Mouse (Mus musculus) CD4-positive, CD25-positive, alpha-beta regulatory T cell, adult 4 months (primary cell): ENCODE data around the gene Piezo1. TPM values are rescaled to one million over a fixed set of nuclear protein-coding genes. Genes with fewer than 3 reads are reported as not detected.

Experiments
- ATAC-seq: one replicate; pipeline ENCODE4 v1.8.0; 2017
- polyA plus RNA-seq, 2 experiments: library from polyadenylated mRNA; unstranded; fragments of 100-300 nt; shearing (Covaris generic); gene quantifications; one replicate each; pipeline ENCODE4 v1.2.1; 2017

Gene Piezo1
- polyA plus RNA-seq, 2 experiments from 2014 or later, result 15.3 to 22.7 TPM

DNA sequence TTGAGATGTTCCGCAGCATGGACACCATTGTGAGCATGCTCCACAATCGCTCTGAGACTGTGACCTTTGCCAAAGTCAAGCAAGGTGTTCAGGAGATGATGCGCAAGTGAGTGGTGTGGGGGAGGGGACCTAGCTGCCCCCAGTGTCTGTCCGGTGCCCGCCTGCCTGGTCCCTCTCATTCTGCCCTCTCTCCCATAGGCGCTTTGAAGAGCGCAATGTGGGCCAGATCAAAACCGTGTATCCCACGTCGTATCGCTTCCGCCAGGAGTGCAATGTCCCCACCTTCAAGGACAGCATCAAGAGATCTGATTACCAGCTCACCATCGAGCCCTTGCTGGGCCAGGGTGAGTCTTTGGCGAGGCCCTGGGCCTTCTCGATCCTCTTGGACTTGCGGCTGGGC is 18.9 kb upstream of the Piezo1 start:
- ATAC-seq, result no peak

DNA sequence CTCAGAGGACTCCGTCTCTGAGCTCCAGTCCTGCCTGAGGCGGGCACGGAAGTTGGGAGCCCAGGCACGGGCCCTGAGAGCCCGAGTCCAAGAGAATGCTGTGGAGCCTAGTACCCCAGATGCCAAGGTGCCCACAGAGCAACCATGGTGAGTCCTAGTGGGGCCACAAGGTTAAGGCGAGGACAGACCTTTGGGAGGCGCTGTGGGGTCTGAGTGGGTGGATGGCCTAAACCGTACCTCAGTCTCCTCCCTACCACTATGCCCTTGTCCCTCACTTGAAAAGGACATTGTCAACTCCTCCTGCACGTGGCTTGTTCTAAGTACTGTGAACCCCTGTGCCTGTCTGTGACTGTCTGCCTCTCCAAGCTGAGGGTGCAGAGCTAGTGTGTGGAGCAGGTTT is 18.2 kb upstream of the Piezo1 start:
- no peak for ATAC-seq

DNA sequence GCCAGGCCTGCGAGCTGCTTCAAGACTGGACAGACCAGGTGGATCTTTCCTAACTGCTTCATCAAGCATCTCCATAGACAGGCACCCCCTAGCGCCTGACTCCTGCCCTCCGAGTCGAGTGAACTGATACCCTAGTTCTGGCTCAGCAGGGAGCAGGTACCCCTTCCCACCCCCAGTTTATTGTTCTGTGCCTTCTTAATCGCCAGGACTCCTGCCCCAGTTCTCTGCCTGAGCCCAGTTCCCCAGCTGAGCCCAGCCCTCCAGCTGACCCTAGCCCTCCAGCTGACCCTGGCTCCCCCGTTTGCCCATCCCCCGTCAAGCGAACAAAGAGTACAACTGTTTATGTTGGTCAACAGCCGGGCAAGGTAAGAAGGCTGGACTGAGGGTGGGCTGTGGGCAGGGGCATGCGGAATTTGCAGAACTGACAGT is 17.8 kb upstream of the Piezo1 start:
- no peak for ATAC-seq

DNA sequence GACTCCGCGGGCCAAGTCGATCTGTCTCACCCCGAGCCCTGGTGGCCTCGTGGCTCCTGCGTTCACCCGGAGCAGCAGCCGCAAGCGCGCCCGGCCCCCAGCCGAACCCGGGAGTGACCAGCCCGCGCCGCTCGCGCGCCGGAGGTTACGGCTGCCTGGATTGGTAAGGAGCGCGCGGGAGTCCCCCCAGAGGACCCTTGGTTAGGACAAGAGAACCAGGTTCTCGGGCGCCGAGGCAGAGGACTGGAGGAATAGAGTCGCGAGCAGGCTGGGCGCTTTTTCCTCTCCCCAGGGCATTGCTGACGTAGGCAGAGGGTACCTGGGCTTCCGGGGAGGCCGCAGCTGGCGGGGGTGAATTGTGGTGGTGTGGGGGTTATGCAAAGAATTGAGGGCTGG is 17.0 kb upstream of the Piezo1 start:
- peak; percentile 53 for ATAC-seq

DNA sequence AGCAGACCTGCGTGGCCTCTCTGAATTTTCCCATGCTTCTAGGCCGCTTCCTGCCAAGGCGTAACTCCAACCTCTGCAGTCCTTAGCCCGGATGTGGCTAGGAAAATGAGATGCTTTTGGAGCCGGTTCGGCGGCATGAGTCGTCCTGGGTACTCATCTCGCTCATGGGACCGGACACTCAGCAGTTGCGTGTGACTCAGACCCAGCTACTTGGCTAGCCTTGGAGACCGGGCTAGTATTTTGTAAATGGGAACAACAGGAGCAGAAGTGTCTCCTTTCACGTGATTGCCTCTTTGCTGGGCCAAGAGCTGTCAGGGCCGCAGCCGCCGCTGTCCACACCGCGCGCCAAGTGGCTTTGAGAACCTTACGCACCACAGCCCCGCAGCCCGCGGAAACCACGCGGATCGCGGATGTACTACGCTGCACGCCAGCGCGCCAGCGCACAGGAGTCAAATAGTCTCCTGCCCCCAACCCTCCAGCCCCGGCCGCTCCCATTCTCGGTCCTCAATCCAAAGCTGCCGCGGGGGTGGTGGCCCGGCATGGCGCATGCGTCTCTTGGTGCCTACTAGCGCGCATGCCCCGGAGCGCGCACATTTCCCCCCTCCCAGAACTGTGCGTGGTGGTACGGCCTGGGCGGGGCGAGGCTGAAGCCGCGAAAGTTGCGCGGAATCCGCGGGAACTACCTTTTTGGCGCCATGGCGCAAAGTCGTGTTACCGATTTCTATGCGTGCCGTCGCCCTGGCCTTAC is 16.4 kb upstream of the Piezo1 start, which contains the start of gene Cdt1:
Cdt1 (plus strand) TSS at position 655 of the 748 bp plus-strand sequence.
- ATAC-seq, result peak; percentile 82

DNA sequence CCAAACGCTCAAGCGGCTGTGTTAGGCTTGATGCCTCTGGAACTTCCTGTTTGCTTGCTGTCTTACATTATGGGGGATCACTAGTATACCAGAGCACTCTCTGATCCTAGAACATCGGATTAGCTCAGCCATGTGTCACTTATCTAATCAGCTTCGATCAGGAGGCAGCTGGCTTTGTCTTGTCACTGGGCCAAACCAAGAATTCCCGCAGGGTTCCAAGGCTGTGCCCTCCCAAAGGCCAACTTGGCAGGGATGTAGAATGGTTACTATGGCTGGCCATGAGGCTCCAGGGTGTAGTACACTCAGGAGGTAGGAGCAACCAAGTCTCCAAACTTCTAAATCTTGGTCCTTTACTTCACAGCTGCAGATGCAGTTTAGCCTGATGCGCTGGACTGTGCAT is 15.6 kb upstream of the Piezo1 start:
- ATAC-seq, result no peak

DNA sequence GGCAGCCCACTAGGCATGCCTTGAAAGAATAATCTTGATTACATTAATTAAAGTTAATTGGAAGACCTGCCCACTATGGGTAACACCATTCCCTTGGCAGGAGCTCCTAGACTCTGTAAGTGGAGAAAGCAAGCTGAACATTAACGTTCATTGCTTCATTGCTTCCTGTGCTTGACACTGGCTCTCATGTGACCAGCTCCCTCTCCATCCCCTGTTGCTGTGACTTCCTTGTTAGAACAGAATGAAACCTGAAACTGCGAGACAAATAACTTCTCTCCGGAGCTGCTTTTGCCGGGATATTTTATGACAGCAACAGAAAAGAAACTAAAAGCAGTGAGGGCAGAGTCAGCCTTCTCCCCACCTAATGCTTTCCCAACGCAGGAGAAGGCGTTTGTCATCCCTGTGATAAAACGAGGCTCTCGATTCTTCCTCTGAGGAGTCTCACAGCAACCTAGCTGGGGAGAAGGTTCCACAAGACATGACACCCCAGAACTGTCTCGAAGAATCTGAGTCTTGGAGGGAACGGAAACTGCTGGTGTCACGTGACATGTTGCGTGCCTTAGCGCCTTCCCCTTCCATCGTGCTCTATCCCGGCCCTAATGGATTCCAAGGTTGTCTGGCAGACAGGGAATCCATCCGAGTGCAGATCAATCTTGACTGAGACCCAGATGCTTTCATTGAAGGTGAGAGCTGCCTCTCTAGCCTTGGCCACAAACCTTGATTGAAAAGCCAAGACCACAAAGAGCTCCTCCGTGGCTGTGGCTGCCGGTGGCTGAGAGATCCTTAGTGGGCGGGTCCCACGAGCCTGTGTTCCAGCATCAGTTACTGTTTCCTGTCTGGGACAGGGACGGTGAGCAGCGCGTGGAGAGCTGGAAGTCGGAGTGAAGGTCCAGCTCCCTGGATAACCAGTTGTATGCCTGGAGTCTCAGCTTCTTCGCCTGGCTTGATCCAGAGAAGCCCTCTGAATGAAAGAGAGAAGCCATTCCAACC is 13.5 kb upstream of the Piezo1 start:
- ATAC-seq, result no peak

DNA sequence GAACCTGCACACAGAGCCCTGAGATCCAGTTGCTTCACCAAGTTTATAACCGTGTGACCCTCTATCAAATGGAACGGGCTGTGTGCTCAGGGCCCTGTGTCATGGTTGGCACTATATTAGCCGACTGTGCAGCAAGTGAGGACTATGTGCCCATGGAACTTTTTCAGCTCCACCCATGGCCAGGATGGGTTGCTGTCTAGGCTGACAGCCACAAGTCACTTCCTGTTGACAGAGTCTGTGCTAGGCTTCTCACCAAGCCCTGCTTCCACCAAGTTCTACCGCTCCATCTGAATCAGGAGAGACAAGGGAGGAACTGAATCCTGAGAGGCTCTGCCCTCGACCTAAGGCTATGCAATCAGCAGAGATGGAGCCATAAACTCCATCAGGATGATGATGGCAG is 10.1 kb upstream of the Piezo1 start:
- ATAC-seq, result peak; percentile 77

DNA sequence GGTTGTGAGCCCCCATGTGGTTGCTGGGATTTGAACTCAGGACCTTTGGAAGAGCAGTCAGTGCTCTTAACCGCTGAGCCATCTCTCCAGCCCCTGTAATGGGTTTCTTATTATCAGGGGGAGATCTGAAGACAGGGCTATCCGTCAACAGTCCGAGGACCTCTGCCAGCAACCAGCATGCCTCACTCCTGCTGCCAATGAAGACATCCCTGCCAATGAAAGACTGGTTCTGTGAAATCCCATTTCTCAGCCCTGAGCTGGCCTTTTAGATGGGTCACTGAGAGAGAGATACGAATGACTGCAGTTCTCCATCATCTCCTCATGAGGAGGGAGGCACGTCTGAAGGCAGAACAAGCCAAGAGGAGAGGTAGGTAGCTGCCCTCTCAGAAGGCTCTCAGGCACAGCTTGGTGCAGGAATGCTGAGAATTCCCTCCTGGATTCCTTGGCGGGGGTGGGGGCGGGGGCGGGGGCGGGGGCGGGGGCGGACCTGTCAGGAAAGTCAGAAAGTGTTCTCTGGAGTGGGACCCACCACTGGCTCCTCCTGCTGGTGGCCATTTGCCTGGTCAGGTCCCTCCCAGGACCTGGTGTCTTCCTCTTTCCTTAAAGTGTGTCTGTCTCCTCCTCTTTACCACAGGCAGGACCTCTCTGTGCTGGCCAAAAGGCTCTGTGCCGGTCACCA is 7.7 kb upstream of the Piezo1 start:
- ATAC-seq, result no peak

DNA sequence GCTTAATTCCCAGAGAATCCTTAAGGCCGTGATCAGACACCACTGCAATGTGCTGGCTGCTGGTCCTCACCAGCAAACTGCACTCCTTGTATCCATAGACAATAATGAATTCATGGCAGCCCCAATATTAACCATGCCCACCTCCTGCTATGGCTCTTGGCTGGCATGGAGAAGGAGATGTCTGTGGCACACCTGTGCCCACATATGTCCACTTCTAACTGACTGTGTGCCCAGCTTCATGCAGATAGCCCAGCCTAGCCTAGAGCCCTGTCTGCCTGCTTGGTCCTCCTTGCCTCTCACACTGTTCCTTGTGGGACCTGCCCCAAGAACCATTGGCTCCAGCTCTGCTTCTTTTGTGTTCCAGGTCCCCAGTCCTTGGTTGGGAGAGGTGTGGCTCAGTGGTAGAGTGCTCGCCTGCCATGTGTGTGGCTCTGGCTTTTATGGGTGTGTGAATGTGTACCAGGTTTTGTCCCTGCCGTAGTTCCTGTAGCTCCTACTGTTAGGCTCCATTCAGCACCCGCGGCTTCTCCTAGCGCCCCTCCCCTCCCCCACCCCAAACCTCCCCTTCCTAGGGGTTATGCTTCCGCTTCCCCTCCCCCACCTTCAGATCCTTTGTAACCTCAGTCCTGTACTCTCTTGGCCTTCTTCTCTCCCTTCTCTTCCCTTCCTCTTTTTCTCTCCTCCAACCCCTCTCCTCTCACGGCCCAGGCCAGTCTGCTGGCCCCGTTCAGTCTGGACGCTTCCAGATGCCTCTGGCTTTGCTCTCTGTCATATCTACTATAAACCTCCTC is 6.3 kb upstream of the Piezo1 start:
- no peak for ATAC-seq

DNA sequence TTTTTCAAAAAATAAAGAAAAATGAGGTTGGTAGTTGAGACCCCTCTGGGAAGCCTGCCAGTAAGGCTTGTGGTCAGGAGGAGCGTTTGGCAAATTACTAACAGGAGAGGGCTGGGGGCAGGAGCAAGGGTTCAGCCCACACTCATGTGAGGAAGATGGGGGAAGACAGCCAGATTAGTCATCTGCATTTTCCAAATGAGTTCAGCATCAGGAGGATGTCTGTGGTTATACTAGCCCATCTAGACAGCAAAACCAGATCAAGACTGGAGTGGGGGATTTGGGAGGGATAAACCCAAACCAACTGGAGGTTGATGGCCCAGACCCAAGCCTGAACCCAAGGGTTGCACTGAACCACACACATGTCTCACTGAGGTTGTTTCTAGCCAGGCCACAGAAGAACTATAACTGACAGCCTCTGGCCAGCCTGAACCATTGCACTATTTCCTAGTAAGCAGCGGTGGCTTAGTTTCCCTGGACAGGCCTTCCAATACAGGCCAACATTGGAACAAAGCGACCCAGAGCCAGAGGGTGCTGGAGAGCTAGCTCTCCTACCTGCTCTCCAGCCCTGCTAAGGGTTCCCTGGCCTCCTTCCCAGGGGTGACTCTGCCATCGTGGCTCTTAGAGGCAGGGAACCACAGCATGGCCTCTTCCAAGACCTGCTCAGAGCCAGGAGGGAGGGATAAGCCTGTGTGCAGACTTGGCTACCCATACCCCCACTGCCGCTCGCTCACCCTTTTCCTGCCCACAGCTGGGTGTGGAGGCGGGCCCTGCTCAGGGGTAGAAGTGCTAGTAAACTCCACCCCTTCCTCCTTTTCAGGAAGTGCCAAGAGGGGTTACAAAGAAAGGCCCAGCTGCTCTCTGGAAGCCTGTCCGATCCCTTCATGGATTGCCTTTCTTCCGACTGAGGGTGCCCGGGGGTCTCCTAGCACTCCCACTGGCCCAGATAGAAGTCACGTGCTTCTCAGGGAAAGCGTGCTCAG is 5.2 kb upstream of the Piezo1 start:
- ATAC-seq, result peak; percentile 93

DNA sequence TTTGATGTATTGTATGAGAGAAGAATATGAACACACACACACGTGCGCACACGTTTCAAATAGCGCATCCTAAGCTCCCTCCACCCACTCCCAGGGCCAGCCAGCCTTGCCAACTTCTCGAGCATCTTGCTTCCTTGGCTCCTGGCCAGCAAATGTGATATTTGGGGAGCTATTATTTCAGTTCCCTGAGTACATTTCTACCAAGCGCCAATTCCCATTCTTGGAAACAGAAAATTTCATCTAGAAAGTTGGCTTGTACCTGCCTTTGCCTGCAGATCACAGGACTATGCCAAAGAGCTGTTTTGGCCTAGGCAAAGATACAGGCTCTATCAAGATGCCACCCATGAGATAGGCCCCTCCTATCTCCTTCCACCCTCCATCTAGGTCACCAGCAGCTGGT is 3.7 kb upstream of the Piezo1 start:
- ATAC-seq, result no peak

DNA sequence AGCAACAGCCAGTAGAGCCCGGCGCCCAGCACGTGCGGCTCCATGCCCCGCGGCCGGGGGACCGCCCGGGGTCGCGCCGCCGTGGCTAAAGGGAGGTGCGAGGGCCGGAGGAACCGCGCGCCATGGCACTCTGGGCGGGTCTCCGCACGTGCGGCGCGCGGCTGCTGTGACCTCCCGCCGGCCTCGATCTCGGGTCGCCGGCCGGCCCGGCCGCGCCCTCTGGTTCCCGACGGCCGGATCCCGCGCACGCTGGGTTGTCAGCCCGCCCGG is 199 bp downstream of the Piezo1 start:
- ATAC-seq, result no peak

DNA sequence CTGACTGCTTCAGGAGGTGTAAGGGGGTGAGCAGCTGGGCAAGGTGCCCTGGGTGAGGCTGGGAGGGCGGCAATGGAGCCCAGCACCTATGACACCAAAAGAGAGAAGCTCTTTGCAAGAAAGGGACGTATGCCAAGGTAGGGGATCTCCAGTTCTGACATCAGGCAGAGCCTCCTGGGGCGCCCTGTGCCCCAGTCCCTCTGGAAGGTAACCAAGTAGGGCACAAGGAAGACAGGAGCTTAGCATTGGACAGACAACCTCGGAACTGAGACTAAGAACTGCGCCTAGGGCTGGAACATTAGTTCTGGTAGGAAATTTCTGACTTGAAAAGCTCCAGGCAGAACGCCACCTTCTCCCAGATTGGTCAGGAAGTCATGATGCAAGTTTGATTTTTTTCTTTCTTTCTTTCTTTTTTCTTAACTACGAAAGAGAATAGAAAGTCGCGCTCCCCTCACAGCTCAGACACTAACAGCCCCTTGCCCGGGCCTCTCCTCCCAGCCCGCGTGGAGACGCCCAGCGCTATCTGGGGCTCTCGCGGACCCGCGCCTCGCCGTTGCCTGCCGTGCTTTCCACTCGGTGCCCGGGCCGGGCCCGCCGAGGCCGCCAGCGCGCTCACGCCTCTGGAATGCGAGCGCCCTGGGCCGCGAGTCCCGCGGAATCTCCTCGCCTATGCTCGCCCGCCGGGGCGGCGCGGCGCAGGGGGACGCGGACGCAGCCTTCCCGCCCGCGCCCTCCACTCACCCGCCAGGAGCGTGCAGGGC is 715 bp downstream of the Piezo1 start:
- ATAC-seq, result no peak

DNA sequence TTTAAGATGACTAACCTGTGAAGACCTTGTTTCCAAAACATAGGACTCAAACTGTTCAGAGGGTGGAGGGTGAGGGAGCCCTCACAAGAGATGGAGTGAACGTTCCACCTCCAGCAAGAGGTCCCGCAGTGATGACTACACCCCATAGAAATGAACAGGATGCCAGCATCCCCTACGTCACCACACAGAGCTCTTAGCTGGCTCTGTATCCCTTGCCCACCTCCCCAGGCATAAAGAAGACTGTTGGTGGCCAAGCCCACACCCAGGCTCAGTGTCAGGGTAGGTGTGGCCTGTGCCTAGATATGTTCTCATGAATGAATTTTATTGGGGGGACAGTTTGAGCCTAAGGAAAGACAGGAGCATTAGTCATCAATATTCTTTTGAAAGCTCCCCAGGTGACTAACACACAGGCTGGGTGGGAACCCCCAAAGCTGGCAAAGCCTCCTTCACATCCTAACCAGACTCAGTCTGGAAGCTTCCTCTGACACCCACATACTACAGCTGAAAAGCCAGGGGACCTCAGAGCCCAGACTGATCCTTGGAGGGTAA is 2.2 kb downstream of the Piezo1 start:
- peak; percentile 32 for ATAC-seq

DNA sequence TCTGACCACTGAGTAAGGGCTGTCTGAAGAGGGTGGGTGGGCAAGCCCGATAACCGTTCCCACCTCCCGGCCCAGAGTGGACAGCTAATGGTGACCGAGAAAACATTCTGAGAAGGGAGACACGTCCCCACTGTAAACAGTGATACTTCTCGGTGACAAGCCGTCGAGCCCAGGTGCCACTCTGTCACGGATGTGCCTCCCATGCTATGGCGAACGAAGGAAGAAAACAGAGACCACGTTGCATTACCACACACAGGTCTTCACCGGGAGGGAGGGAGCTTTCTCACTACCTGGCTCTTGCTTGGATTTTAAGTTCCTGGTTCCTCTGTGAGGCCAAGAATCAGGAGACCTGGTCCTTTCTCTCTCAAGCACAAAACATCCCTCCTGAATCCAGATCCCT is 2.8 kb downstream of the Piezo1 start:
- ATAC-seq, result no peak

DNA sequence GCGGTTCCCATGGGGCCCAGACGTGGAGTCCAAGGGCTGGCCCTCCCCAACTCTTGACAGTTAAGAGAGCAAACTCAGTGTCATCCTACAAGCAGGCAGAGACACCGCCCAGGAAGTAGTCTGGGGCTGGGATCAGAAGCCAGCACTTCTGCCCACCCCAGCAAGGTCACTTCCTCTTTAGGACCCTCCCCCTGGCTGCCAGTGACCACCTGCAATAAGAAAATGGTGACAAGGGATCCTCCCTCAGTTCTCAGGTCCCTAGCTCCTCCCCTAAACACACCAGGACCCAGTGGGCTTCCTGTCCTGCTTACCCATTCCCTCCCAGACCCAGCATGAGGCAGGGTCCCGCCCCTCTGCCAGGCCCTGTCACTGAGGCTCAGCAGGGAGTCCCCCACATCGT is 3.3 kb downstream of the Piezo1 start:
- peak; percentile 66 for ATAC-seq

DNA sequence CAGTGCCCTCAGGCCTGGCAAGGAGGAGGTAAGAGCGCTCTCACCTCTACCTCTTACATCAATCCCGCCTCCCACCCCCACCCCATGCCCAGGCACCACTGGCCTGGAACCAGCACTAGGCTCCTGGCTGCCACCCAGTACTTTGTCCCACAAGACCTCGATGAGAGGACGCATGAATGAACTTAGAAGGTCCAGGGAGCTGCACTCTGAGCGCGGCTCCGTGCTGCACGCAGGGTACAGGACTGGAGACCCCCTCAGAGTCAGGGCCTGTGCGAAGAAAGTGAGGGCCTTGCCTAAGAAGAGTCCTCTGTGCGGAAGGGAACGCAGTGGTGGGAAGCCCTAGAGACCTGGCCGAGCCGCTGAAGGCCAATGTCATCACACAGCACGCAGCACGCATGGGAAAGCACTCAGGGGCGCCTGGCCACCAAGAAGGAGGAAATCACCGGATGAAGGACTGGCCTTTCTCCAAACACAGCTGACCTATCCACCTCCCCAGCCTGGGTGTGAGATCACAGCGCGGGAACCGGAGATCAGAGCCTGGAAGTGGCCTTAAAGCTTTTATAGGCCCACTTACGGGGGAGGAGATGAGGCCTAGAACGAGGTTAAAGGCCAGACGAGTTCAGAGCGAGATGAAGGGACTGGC is 4.2 kb downstream of the Piezo1 start:
- no peak for ATAC-seq

DNA sequence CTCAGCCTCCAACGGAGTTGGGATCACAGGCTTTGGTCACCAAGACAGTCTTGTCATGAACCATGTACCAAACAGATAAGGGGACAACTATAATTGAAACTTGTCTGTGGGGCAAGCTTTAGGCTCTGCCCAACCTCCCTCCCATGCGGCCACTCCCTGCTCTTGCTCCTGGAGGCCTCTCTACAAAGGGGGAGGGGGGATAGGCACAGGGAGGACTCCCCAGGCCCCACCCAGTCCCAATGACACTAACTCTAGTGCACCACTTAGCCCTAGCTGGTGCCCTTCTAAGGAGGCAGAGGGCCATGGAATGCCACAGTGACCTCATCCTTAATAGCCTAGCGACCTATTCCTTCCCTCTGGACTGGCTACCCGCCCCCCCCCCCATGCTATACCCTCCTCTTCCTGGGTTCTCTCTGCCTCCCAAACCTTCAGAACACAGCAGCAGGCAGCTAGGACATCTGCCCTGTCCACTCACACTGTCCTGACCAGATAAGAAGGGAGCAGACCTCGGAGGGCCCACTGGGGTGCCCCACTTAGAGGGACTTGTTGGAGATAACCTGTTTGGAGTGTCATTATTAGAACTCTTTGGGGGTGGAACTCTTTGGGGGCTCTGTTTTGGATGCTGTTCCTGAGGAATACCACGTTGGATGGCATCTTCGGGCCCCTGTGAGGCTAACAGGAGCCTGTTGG is 4.9 kb downstream of the Piezo1 start:
- no peak for ATAC-seq
